Mouse (Mus musculus): ENCODE data around the gene Slc28a2. TPM values are rescaled to one million over a fixed set of nuclear protein-coding genes. Genes with fewer than 3 reads are reported as not detected.
"Not testable (repeated sequence)": the region's sequence is repeated elsewhere in the genome, so short reads cannot be mapped to it uniquely, and the experiment has no call there.

Slc28a2 gene
- polyA plus RNA-seq, 1 experiment from 2014 or later, result 0.12 TPM

DNA sequence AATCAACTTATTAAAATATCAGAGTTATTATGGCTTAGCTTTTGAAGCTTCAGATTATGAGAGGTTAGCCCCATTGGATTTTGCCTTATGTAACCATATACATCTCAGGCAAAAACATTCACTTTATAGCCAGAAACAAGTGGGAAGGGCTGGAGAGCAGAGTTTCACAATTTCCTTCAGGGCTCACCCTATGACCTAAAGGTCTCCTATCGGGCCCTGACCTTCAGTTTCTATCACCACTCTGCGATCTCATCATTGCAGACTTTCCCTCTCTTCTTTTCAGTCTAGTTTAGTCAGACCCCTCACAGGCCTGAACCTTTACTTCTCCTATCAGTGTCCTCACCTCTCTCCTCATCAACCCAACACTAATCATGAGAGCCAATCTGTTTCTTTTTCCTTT, 18.7 kb upstream of the Slc28a2 start:
- Histone ChIP-seq H3K4me3 (no peak overlapping the region), H3K27ac (no peak overlapping the region), H3K9ac (no peak overlapping the region), H3K36me3 (no peaks in the 10 kb centered on the region), H3K4me2 (replicated peaks) (no peak overlapping the region), H3K9me3 (no peaks in the 10 kb centered on the region), H3K27me3 (no peaks in the 10 kb centered on the region), H3K4me1 (no peaks in the 10 kb centered on the region)
- no peak for ATAC-seq (ENCODE audit: insufficient number of reproducible peaks, insufficient read depth, low FRiP score, low TSS enrichment)
- WGBS, result 67% methylated on average over 2 of the region's 2 CpGs

- 74% methylated on average over 7 of the region's 7 CpGs for WGBS
- ATAC-seq (ENCODE audit: insufficient number of reproducible peaks, insufficient read depth, low FRiP score, low TSS enrichment), result no peak
- no peaks in the 10 kb centered on the region for H3K36me3 ChIP-seq
- H3K9ac ChIP-seq, result no peak overlapping the region
- H3K27ac ChIP-seq, result no peak overlapping the region
- no peaks in the 10 kb centered on the region for H3K4me1 ChIP-seq
- no peaks in the 10 kb centered on the region for H3K27me3 ChIP-seq
- H3K9me3 ChIP-seq, result no peaks in the 10 kb centered on the region
- H3K4me2 ChIP-seq (replicated peaks), result no peak overlapping the region
- H3K4me3 ChIP-seq, result no peak overlapping the region
These were observed 17.3 kb upstream of the Slc28a2 start for GRCm38 (mm10) chr2:122408928-122409327.

DNA sequence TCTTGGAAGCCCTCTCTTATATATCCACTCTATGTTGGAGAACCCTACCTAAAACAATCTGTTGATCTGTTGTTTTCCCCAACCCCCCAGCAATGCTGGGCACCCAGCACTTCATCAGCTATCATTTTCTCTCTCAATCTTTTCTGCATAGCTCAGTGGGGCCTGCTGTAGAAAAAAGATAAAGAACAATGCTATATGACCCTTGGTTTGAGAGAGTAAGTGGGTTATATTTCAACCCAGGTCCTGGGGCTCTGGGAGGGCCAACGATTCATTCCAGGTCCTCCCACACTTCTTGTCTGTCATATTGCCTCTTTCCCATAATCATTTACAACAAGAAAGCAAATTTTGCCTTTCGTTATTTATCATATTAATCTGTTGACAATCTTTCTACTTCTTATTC, 368 bp downstream of the Slc28a2 start:
- WGBS, result 84% methylated on average over 2 of the region's 2 CpGs
- not testable (repeated sequence) for H3K4me2 ChIP-seq (replicated peaks); H3K27me3 ChIP-seq; H3K4me3 ChIP-seq; H3K36me3 ChIP-seq; H3K9ac ChIP-seq; ATAC-seq (ENCODE audit: insufficient number of reproducible peaks, insufficient read depth, low FRiP score, low TSS enrichment); H3K27ac ChIP-seq; H3K4me1 ChIP-seq; H3K9me3 ChIP-seq

DNA sequence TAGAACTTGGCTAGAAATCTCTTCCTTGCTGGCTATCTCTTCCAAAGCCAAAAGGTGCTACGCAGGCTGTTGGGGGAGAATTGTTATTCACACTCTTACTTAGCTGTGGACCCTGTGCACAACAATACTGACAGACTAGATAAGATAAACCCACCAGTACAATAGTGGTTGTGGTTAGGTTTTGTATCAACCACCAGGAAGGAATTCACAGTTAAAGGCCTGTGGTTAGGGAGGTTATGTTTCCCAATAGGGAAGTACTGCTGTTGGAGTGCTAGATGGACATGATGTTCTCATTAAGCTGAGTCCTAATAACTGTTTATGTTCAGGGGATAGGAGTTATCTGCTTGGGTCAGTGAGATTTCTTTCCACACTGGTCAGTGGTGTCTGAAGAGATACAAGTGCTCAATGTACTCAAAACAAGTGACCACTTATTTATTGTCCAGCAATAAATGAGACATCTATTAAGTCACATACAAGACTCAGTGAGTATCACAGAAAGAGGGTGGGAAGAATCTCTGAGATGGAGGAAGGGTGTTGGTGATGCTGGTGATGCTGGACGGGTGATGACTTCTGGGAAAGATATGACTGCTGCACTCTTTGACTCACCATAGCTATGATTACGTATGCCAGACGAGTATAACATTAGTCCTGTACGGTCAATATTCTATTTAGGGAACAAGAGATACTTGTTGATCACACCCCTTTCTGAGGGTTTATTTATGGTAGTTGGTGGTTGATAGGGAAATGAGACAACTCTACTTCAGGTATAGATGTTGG, 12.6 kb downstream of the Slc28a2 start:
- not testable (repeated sequence) for H3K36me3 ChIP-seq; H3K4me1 ChIP-seq; H3K4me2 ChIP-seq (replicated peaks); ATAC-seq (ENCODE audit: insufficient number of reproducible peaks, insufficient read depth, low FRiP score, low TSS enrichment); H3K9me3 ChIP-seq; H3K27me3 ChIP-seq; H3K4me3 ChIP-seq; H3K9ac ChIP-seq; H3K27ac ChIP-seq
- 93% methylated on average over 5 of the region's 5 CpGs for WGBS

DNA sequence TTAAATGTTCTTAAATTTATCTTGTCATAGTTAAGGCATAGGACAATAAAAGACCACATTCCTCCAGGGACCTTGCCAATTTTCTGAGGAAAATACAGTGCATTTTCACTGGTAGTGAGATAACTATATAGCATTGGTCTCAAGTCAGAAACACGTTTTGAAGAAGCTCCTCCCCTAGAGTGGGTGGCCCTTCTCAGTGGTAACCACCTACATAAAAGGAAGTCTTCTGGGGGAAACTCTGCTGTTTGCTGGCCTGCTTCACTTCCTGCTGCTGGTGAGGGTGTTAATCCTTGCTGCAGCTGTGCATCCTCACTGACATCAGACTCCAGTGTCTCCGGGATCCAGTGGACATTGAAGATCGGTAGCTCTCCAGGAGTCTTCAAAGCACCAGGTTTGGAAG, 14.2 kb downstream of the Slc28a2 start:
- not testable (repeated sequence) for H3K36me3 ChIP-seq; H3K4me3 ChIP-seq; H3K27me3 ChIP-seq; H3K4me1 ChIP-seq; ATAC-seq (ENCODE audit: insufficient number of reproducible peaks, insufficient read depth, low FRiP score, low TSS enrichment); H3K4me2 ChIP-seq (replicated peaks); H3K27ac ChIP-seq; H3K9me3 ChIP-seq; H3K9ac ChIP-seq
- WGBS, result 54% methylated on average over 3 of the region's 3 CpGs

DNA sequence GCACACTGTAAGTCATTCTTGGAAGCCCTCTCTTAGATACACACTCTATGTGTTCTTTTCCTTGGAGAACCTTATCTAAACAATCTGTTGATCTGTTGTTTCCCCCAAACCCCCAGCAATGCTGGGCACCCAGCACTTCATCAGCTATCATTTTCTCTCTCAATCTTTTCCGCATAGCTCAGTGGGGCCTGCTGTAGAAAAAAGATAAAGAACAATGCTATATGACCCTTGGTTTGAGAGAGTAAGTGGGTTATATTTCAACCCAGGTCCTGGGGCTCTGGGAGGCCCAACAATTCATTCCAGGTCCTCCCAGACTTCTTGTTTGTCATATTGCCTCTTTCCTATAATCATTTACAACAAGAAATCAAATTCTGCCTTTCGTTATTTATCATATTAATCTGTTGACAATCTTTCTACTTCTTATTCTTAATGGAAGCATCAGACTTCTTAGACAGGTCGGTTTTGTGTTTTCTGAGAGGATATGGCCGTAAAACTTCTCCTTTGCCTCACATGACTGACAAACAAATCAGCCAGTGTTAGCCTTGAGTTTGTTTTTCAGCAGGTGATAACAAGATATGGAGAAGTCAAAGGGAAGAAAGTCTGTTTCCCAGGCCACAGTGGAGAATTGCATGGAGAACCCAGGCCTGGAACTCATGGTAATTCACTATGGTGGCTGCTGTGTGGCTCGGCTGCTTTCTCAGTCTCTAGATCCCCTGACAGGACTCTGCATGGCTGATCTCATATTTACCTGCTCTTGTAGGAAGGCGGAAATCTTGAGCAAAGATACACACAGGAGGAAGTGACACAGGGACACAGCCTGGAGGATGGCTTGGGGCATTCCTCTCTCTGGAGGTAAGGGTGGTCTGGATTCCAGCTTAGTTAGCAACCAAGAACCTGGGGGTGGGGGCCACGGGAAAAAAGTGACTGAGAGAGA, 15.0 kb downstream of the Slc28a2 start:
- H3K27me3 ChIP-seq, result no peaks in the 10 kb centered on the region
- no peak overlapping the region for H3K9ac ChIP-seq
- no peaks in the 10 kb centered on the region for H3K9me3 ChIP-seq
- no peaks in the 10 kb centered on the region for H3K4me1 ChIP-seq
- WGBS, result 81% methylated on average over 7 of the region's 7 CpGs
- no peaks in the 10 kb centered on the region for H3K36me3 ChIP-seq
- H3K4me3 ChIP-seq, result no peak overlapping the region
- H3K4me2 ChIP-seq (replicated peaks), result no peak overlapping the region
- no peak overlapping the region for H3K27ac ChIP-seq
- ATAC-seq (ENCODE audit: insufficient number of reproducible peaks, insufficient read depth, low FRiP score, low TSS enrichment), result no peak

DNA sequence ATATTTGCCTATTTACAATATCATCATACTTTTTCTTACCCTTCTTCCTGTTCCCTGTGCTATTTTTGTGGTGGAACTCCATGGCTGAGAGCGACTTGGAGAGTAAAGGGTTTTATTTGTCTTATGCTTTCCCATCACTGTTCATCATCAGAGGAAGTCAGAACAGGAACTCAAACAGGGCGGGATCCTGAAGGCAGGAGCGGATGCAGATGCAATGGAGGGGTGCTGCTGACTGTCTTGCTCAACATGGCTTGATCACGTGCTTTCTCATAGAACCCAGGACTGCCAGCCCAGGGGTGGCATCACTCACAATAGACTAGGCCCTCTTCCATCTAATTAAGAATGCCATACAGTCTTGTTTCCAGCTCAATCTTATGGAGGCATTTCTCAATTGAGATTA, 24.1 kb downstream of the Slc28a2 start:
- Histone ChIP-seq H3K27ac (no peak overlapping the region), H3K4me3 (no peak overlapping the region), H3K4me1 (no peaks in the 10 kb centered on the region), H3K9me3 (no peaks in the 10 kb centered on the region), H3K36me3 (no peaks in the 10 kb centered on the region), H3K27me3 (no peaks in the 10 kb centered on the region), H3K9ac (no peak overlapping the region), H3K4me2 (replicated peaks) (no peak overlapping the region)
- 85% methylated on average over 4 of the region's 4 CpGs for WGBS
- ATAC-seq (ENCODE audit: insufficient number of reproducible peaks, insufficient read depth, low FRiP score, low TSS enrichment), result no peak

DNA sequence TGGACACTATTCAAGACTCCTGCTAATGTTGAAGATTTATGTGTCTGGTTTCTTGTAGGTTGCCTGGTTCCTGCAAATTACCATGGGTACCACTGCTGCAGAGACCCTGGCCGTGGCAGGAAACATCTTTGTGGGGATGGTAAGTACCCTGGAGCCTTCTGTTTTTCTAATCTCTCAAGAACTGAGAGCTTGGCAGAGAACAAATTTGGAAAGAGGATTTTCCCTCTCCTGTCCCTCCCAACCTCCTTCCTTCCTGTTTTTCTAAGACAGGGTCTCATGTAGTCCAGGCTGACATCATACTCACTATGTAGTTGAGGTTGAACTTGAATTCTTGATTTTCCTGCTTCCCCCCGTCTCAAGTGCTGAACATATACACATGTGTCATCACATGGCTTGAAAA, 26.1 kb downstream of the Slc28a2 start:
- no peaks in the 10 kb centered on the region for H3K9me3 ChIP-seq
- no peaks in the 10 kb centered on the region for H3K36me3 ChIP-seq
- no peak overlapping the region for H3K4me3 ChIP-seq
- no peak for ATAC-seq (ENCODE audit: insufficient number of reproducible peaks, insufficient read depth, low FRiP score, low TSS enrichment)
- H3K9ac ChIP-seq, result no peak overlapping the region
- H3K4me1 ChIP-seq, result no peaks in the 10 kb centered on the region
- no peaks in the 10 kb centered on the region for H3K27me3 ChIP-seq
- no peak overlapping the region for H3K4me2 ChIP-seq (replicated peaks)
- WGBS, result 72% methylated on average over 2 of the region's 2 CpGs
- no peak overlapping the region for H3K27ac ChIP-seq

DNA sequence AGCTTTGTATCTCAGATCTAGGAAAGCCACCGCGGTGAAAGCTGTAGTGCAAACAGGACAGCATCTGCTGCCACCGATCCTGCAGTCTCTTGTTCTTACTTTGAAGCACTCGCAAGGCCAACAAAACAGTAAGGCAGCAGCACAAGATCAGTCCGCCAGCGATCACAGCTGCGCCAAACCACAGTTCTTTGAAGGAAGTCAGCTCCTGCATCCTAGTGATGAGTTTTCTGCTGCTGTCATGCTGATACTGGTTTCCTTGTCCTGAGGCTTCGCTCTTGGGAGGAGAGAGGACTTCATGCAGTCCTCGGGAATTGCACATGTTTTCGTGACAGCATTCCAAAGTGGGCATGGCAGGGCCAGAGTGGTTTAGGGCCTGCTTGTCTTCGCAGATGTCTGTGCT, 40.6 kb downstream of the Slc28a2 start:
- peak overlapping the region; percentile 51 for H3K4me3 ChIP-seq
- peak overlapping the region; percentile 53 for H3K9ac ChIP-seq
- peak overlapping the region; percentile 83 for H3K4me2 ChIP-seq (replicated peaks)
- H3K27me3 ChIP-seq, result no peaks in the 10 kb centered on the region
- H3K36me3 ChIP-seq, result no peaks in the 10 kb centered on the region
- no peak overlapping the region for H3K27ac ChIP-seq
- 31% methylated on average over 11 of the region's 11 CpGs for WGBS
- H3K4me1 ChIP-seq, result no peaks in the 10 kb centered on the region
- no peaks in the 10 kb centered on the region for H3K9me3 ChIP-seq
- no peak for ATAC-seq (ENCODE audit: insufficient number of reproducible peaks, insufficient read depth, low FRiP score, low TSS enrichment)

DNA sequence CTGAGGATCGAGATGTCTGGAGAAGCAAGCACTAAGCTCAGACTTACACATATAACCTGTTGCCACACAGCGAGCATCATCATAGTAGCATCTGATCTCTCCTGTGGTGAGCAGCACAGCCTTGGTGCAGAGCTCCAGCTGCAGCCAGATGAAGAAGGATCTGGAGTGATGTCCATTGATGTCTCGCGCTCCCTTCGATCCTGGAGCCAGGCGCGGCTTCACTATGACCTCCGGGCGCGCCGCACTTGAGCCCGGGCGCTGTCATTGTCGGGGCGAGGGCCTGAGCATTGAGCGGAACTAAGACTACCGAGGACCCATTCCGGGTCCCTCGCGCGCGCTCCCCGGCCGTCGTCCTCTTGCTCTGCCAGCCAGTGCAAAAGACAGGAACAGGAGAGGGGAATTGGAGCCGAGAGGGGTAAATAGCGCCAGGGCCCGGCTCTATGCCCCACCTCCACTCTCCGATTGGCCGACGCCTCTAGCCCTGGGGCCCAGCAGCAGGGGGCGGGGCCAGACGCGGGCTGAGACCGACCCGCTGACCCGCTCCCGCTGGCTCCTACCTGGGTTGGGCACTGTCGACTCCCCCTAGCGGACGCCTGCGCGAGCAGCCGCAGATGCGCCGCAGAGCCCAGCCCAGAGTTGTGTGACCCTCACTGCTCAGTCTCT, 41.2 kb downstream of the Slc28a2 start:
- H3K27me3 ChIP-seq, result no peaks in the 10 kb centered on the region
- WGBS, result under 1% methylated on average over 45 of the region's 46 CpGs
- no peaks in the 10 kb centered on the region for H3K36me3 ChIP-seq
- H3K27ac ChIP-seq, result no peak overlapping the region
- H3K4me2 ChIP-seq (replicated peaks), result peak overlapping the region; percentile 83
- ATAC-seq (ENCODE audit: insufficient number of reproducible peaks, insufficient read depth, low FRiP score, low TSS enrichment), result peak; percentile 100
- H3K4me1 ChIP-seq, result no peaks in the 10 kb centered on the region
- no peaks in the 10 kb centered on the region for H3K9me3 ChIP-seq
- H3K9ac ChIP-seq, result peak overlapping the region; percentile 53
- peak overlapping the region; percentile 51 for H3K4me3 ChIP-seq

DNA sequence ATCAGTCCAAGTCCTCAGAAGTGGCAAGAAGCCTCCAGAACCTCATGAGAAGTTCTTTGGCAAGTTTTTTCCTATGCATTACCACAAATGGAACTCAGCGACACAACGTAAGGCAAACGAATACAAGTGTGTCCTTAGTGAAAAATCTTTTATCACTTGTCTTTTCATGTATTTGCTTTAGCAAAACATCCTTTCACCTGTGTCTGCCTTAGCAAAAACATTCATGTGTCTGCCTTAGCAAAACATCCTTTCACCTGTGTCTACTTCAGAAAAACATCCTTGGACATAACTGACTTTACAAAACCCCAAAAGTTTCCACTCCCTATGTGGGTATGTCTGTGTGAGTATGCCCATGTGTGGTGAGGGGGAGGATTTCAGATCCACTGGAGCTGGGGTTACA, 42.9 kb downstream of the Slc28a2 start:
- H3K4me3 ChIP-seq, result no peak overlapping the region
- H3K27ac ChIP-seq, result no peak overlapping the region
- no peaks in the 10 kb centered on the region for H3K4me1 ChIP-seq
- no peak overlapping the region for H3K4me2 ChIP-seq (replicated peaks)
- no peaks in the 10 kb centered on the region for H3K36me3 ChIP-seq
- ATAC-seq (ENCODE audit: insufficient number of reproducible peaks, insufficient read depth, low FRiP score, low TSS enrichment), result no peak
- no peaks in the 10 kb centered on the region for H3K27me3 ChIP-seq
- no peak overlapping the region for H3K9ac ChIP-seq
- H3K9me3 ChIP-seq, result no peaks in the 10 kb centered on the region
- WGBS, result 91% methylated on average over 3 of the region's 3 CpGs

DNA sequence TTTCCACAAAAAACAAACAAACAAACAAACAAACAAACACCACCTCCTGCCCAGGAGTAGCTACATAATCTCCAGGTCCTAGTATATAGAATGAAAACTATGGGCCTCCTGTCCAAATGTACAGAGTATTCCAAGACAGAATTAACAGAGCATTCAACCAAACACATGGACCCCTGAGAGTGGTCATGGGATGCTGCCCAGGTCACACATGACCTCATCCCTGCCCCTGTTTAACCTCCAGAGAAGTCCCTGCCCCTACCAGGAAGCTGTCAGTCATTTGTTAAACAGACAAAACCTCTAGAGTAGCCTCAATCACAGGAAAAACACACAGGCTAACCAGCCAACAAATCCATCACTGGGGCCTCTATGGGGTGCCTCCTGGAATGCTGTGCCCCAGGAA, 50.3 kb downstream of the Slc28a2 start:
- no peak overlapping the region for H3K9ac ChIP-seq
- H3K36me3 ChIP-seq, result no peaks in the 10 kb centered on the region
- H3K4me2 ChIP-seq (replicated peaks), result no peak overlapping the region
- H3K27me3 ChIP-seq, result no peaks in the 10 kb centered on the region
- H3K27ac ChIP-seq, result no peak overlapping the region
- H3K4me1 ChIP-seq, result no peaks in the 10 kb centered on the region
- H3K9me3 ChIP-seq, result no peaks in the 10 kb centered on the region
- no peak for ATAC-seq (ENCODE audit: insufficient number of reproducible peaks, insufficient read depth, low FRiP score, low TSS enrichment)
- no peak overlapping the region for H3K4me3 ChIP-seq
